10 mouse cellular contexts compared by ENCODE assay signal in the genomic region with DNA sequence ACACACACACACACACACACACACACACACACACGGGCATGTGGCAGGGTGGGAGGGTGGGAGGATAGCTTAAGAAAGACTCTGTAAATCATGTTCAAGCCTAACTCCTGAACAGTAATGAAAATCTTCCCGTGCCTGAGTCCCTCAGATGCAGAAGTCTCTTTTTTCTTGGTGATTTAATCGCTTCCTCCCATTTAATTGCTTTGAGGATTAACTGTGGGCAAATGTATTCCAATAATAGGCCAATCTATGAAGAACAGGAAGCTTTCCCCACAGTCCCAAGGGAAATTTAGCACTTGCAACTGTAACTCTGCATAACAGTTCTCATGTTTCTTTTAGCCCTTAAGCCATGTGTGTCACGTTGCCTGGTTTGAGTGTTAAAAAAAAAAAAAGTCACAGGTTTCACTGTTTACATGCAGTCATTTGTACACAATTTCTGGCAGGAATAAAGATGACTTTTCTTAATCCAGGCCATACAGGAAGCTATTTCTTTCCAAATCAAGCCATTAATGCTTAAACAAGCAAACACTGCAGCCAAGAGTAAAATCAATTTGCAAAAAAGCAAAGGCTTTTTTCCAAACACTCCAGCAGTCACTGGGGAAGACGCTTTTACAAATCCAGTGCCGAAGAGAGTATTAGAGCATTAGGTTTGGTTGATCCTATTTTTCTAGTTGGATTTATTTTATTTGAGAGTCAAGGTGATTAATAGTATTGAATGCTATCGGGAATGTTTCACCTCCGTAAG.
DNase-seq lines count a peak whose midpoint lies in the region; ATAC-seq and TF ChIP-seq lines count a peak whose summit lies in the region.
"Had no signal": no experiment of that assay in that cellular context is flagged by ENCODE, and none has a peak within 500 bp of the region (broad histone marks: within the 10 kb centered on the region; RNA-seq: fewer than 3 reads in every experiment).

No protein-coding gene starts in this region.

- no peak for TF ChIP-seq CTCF in Patski (IDR thresholded peaks at IDR 0.05)
- TF ChIP-seq CTCF in heart, postnatal 0 days (IDR thresholded peaks at IDR 0.05; ENCODE audit: low read depth), result no peak
- no peak for TF ChIP-seq CTCF in midbrain, postnatal 0 days (IDR thresholded peaks at IDR 0.05)

- H3K4me2 ChIP-seq in hindbrain, embryonic 11.5 days (replicated peaks; ENCODE audit: low read depth, low read length), result no peak overlapping the region
- no peak overlapping the region for H3K4me2 ChIP-seq in heart, postnatal 0 days (ENCODE audit: low read depth, low read length)
- no peak overlapping the region for H3K4me2 ChIP-seq in midbrain, postnatal 0 days (ENCODE audit: low read depth, low read length, poor library complexity, severe bottlenecking)

- H3K4me1 ChIP-seq in hindbrain, embryonic 11.5 days (replicated peaks; ENCODE audit: control insufficient read depth, insufficient read depth, low read length), result no peaks in the 10 kb centered on the region
- no peaks in the 10 kb centered on the region for H3K4me1 ChIP-seq in hindbrain, embryonic 10.5 days (replicated peaks)
- peaks cover 4% of the 10 kb centered on the region; the same call in 1 of the 2 replicates for H3K4me1 ChIP-seq in heart, postnatal 0 days (ENCODE audit: control insufficient read depth, insufficient read depth)
- no peaks in the 10 kb centered on the region for H3K4me1 ChIP-seq in midbrain, postnatal 0 days (ENCODE audit: insufficient read depth, low read length)

- H3K9ac ChIP-seq in hindbrain, embryonic 11.5 days (ENCODE audit: low read depth, low read length), result no peak overlapping the region
- H3K9ac ChIP-seq in heart, postnatal 0 days (replicated peaks; ENCODE audit: low read depth, low read length), result no peak overlapping the region
- H3K9ac ChIP-seq in midbrain, postnatal 0 days (replicated peaks; ENCODE audit: low read length, poor library complexity, severe bottlenecking), result no peak overlapping the region

- DNase-seq in hindbrain, embryonic 11.5 days (ENCODE audit: low spot score), result peak; percentile 14
- no peak for DNase-seq in hindbrain, embryonic 10.5 days (ENCODE audit: low spot score)
- peak; percentile 17 for DNase-seq in Patski (ENCODE audit: low read depth, low spot score)
- DNase-seq in heart, postnatal 0 days (ENCODE audit: low spot score), result peak; percentile 27
- DNase-seq in midbrain, postnatal 0 days (ENCODE audit: low spot score), result peak; percentile 81
- no peak for DNase-seq in urinary bladder, postnatal 25 days (ENCODE audit: low spot score)
- DNase-seq in adrenal gland, adult 8-10 months, result no peak
- no peak for DNase-seq in right cerebral cortex, adult 2 months (ENCODE audit: low spot score in 2 of 2)

- in situ Hi-C loops in Patski (cut with MboI; ENCODE audit: low pct_unique_long_range_greater_than_20kb), result no loop called here

- 47% methylated on average over 8 of the region's 8 CpGs for WGBS in hindbrain, embryonic 11.5 days
- WGBS in hindbrain, embryonic 10.5 days, result 57% methylated on average over 8 of the region's 8 CpGs
- WGBS in heart, postnatal 0 days, result 53% methylated on average over 8 of the region's 8 CpGs
- WGBS in midbrain, postnatal 0 days, result 16% methylated on average over 8 of the region's 8 CpGs

- H3K36me3 ChIP-seq in hindbrain, embryonic 11.5 days (ENCODE audit: control insufficient read depth, insufficient read depth, low read length), result no peaks in the 10 kb centered on the region
- no peaks in the 10 kb centered on the region for H3K36me3 ChIP-seq in hindbrain, embryonic 10.5 days
- no peaks in the 10 kb centered on the region for H3K36me3 ChIP-seq in heart, postnatal 0 days (replicated peaks; ENCODE audit: control insufficient read depth, insufficient read depth, low read length)
- H3K36me3 ChIP-seq in midbrain, postnatal 0 days (ENCODE audit: insufficient read depth, low read length), result no peaks in the 10 kb centered on the region

- POLR2A ChIA-PET in Patski (lab: Charles Lee), result interaction anchor here (0.7 kb wide), 1 partner anchor 303 kb away, joined by 3 read pairs; no protein-coding TSS in a partner anchor

- no peaks in the 10 kb centered on the region for H3K27me3 ChIP-seq in hindbrain, embryonic 11.5 days (ENCODE audit: control insufficient read depth, insufficient read depth, low read length)
- no peaks in the 10 kb centered on the region for H3K27me3 ChIP-seq in hindbrain, embryonic 10.5 days (ENCODE audit: insufficient read depth, poor library complexity, severe bottlenecking)
- H3K27me3 ChIP-seq in Patski, result no peaks in the 10 kb centered on the region
- no peaks in the 10 kb centered on the region for H3K27me3 ChIP-seq in heart, postnatal 0 days (ENCODE audit: control insufficient read depth, insufficient read depth, low read length)
- no peaks in the 10 kb centered on the region for H3K27me3 ChIP-seq in midbrain, postnatal 0 days (ENCODE audit: insufficient read depth, low read length)

- CTCF ChIA-PET in Patski (lab: Charles Lee), result no interaction called here

- H3K27ac ChIP-seq in hindbrain, embryonic 11.5 days (ENCODE audit: low read depth, low read length), result no peak overlapping the region
- H3K27ac ChIP-seq in hindbrain, embryonic 10.5 days, result no peak overlapping the region
- no peak overlapping the region for H3K27ac ChIP-seq in heart, postnatal 0 days (ENCODE audit: low read depth)
- no peak overlapping the region for H3K27ac ChIP-seq in midbrain, postnatal 0 days (ENCODE audit: low read depth, low read length)
- H3K27ac ChIP-seq: left cerebral cortex, adult 2 months had no signal

- no peak overlapping the region for H3K4me3 ChIP-seq in hindbrain, embryonic 11.5 days (ENCODE audit: low read depth, low read length)
- H3K4me3 ChIP-seq in hindbrain, embryonic 10.5 days, result no peak overlapping the region
- no peak overlapping the region for H3K4me3 ChIP-seq in heart, postnatal 0 days (ENCODE audit: low read depth, low read length)
- no peak overlapping the region for H3K4me3 ChIP-seq in midbrain, postnatal 0 days (ENCODE audit: low read depth, low read length)
- H3K4me3 ChIP-seq: left cerebral cortex, adult 2 months had no signal

- peak; percentile 47 for ATAC-seq in hindbrain, embryonic 11.5 days (ENCODE audit: low FRiP score)
- ATAC-seq in Patski, result peak; percentile 54
- no peak for ATAC-seq in heart, postnatal 0 days (ENCODE audit: insufficient read depth, low read depth)
- no peak for ATAC-seq in midbrain, postnatal 0 days (ENCODE audit: low FRiP score)
- ATAC-seq: forebrain, embryonic 16.5 days had no signal

- no peak for TF ChIP-seq EP300 in heart, postnatal 0 days (IDR thresholded peaks at IDR 0.05; ENCODE audit: low read depth)

- no peaks in the 10 kb centered on the region for H3K9me3 ChIP-seq in hindbrain, embryonic 11.5 days (ENCODE audit: control insufficient read depth, low read length)
- H3K9me3 ChIP-seq in hindbrain, embryonic 10.5 days, result no peaks in the 10 kb centered on the region
- H3K9me3 ChIP-seq in heart, postnatal 0 days (replicated peaks; ENCODE audit: control insufficient read depth, low read length), result no peaks in the 10 kb centered on the region
- H3K9me3 ChIP-seq in midbrain, postnatal 0 days (ENCODE audit: low read length), result no peaks in the 10 kb centered on the region

Comparison
In these comparisons a context has a peak if more than half of its experiments do, and no peak if none do; other contexts are left out.
1. DNase-seq: peak in hindbrain, embryonic 11.5 days (single experiment), Patski (single experiment), heart, postnatal 0 days (single experiment) and midbrain, postnatal 0 days (single experiment); none in hindbrain, embryonic 10.5 days (single experiment), urinary bladder, postnatal 25 days (single experiment), adrenal gland, adult 8-10 months (single experiment) and right cerebral cortex, adult 2 months (0 of 2).
2. ATAC-seq: peak in hindbrain, embryonic 11.5 days (single experiment) and Patski (single experiment); none in heart, postnatal 0 days (single experiment) and midbrain, postnatal 0 days (single experiment).